Mouse (Mus musculus): ENCODE data around the gene Gm42742. TPM values are rescaled to one million over a fixed set of nuclear protein-coding genes. Genes with fewer than 3 reads are reported as not detected.

Gene Gm42742
- total RNA-seq, 2 experiments from 2014 or later = 24.6 to 27.3 TPM

- no peak for DNase-seq
Measured at GRCm38 (mm10) chr7:126999568-126999967, 21.3 kb downstream of the Gm42742 start.

- DNase-seq = no peak
Measured at GRCm38 (mm10) chr7:126996449-126996848, 24.4 kb downstream of the Gm42742 start.

GRCm38 (mm10) chr7:126988816-126989215 lies 32.1 kb downstream of the Gm42742 start:
- no peak for DNase-seq

- peak; percentile 41 to 50 for DNase-seq
Measured at GRCm38 (mm10) chr7:126986319-126986718, 34.6 kb downstream of the Gm42742 start.

- DNase-seq = no peak
Measured at GRCm38 (mm10) chr7:126984667-126985444, 36.0 kb downstream of the Gm42742 start.

- DNase-seq = no peak
Measured at GRCm38 (mm10) chr7:126983113-126983512, 37.8 kb downstream of the Gm42742 start.

GRCm38 (mm10) chr7:126982054-126982453 lies 38.8 kb downstream of the Gm42742 start:
- no peak for DNase-seq

GRCm38 (mm10) chr7:126981601-126982000 lies 39.3 kb downstream of the Gm42742 start:
- DNase-seq = no peak

- DNase-seq = no peak
Measured at GRCm38 (mm10) chr7:126978841-126979240, 42.1 kb downstream of the Gm42742 start.

- peak in 1 of 2 experiments; percentile 24 for DNase-seq
Measured at GRCm38 (mm10) chr7:126976878-126977459, 43.9 kb downstream of the Gm42742 start.

GRCm38 (mm10) chr7:126975950-126976866 lies 44.7 kb downstream of the Gm42742 start, which contains the start of gene Cdiptos:
Gene Cdiptos, minus strand, starts transcription at chr7:126976098.
- DNase-seq = peak; percentile 96 to 99

GRCm38 (mm10) chr7:126975893-126975949 lies 45.2 kb downstream of the Gm42742 start, which contains the start of gene Cdipt:
Gene Cdipt, plus strand, starts transcription at chr7:126975914.
- DNase-seq = no peak

- DNase-seq = peak in 1 of 2 experiments; percentile 64
Measured at GRCm38 (mm10) chr7:126975493-126975892, 45.4 kb downstream of the Gm42742 start.

GRCm38 (mm10) chr7:126967361-126967760 lies 53.5 kb downstream of the Gm42742 start:
- DNase-seq = no peak

GRCm38 (mm10) chr7:126965568-126965967 lies 55.3 kb downstream of the Gm42742 start:
- no peak for DNase-seq

Small RNA genes lying within 50 kb of the gene (microRNA-seq; reads per million reads assigned to microRNA genes)
- gene Gm44343 = 0 reads per million in 2 experiments

Other genes with a start within 250 kb of the Gm42742 start
- 10 to 100 TPM; 43.4 to 73.3 TPM for gene Ypel3, start 244.1 kb downstream of the Gm42742 start, total RNA-seq (2021)
- gene Tbx6, start 239.6 kb downstream of the Gm42742 start, total RNA-seq (2021) = under 1 TPM; 0.27 to 0.64 TPM
- gene Ppp4c, start 228.6 kb downstream of the Gm42742 start, total RNA-seq (2021) = 10 to 100 TPM; 35.6 to 39.0 TPM
- gene Fam57b, start 223.4 kb downstream of the Gm42742 start, total RNA-seq (2021) = 1 to 10 TPM; 8.4 to 8.6 TPM
- gene 4930451I11Rik, start 189.5 kb downstream of the Gm42742 start, total RNA-seq (2021) = not detected
- not detected for gene Doc2a, start 173.7 kb downstream of the Gm42742 start, total RNA-seq (2021)
- 1 to 10 TPM; 5.0 to 6.4 TPM for gene Hirip3, start 159.1 kb downstream of the Gm42742 start, total RNA-seq (2021)
- gene Ino80e, start 158.7 kb downstream of the Gm42742 start, total RNA-seq (2021) = 10 to 100 TPM; 17.2 to 19.1 TPM
- 10 to 100 TPM; 35.6 to 38.4 TPM for gene Taok2, start 136.4 kb downstream of the Gm42742 start, total RNA-seq (2021)
- 10 to 100 TPM; 10.4 to 10.6 TPM for gene Tmem219, start 98.2 kb downstream of the Gm42742 start, total RNA-seq (2021)
- gene Kctd13, start 92.2 kb downstream of the Gm42742 start, total RNA-seq (2021) = 1 to 10 TPM; 7.4 to 7.5 TPM
- not detected for gene Asphd1, start 71.5 kb downstream of the Gm42742 start, total RNA-seq (2021)
- gene Sez6l2, start 70.5 kb downstream of the Gm42742 start, total RNA-seq (2021) = 1 to 10 TPM; 5.5 to 6.2 TPM
- 10 to 100 TPM; 43.2 to 45.2 TPM for gene Cdipt, start 45.2 kb downstream of the Gm42742 start, total RNA-seq (2021)
- gene Cdiptos, start 45.0 kb downstream of the Gm42742 start, total RNA-seq (2021) = under 1 TPM in 1 of 2 experiments, not detected in 1; 0.59 TPM
- gene Mvp, start 6.5 kb downstream of the Gm42742 start, total RNA-seq (2021) = 10 to 100 TPM; 59.9 to 68.7 TPM
- not detected for gene Pagr1b, start 4.6 kb downstream of the Gm42742 start, total RNA-seq (2021)
- gene Pagr1a, start 3.7 kb downstream of the Gm42742 start, total RNA-seq (2021) = 10 to 100 TPM in 1 of 2 experiments, 1 to 10 TPM in 1; 8.3 to 10.7 TPM
- under 1 TPM in 1 of 2 experiments, not detected in 1; 0.80 TPM for gene Prrt2, start 114 bp upstream of the Gm42742 start, total RNA-seq (2021)
- 10 to 100 TPM; 55.3 to 57.3 TPM for gene Maz, start 5.9 kb upstream of the Gm42742 start, total RNA-seq (2021)
- 1 to 10 TPM in 1 of 2 experiments, under 1 TPM in 1; 0.93 to 1.0 TPM for gene Kif22, start 21.4 kb upstream of the Gm42742 start, total RNA-seq (2021)
- not detected for gene Zg16, start 66.2 kb upstream of the Gm42742 start, total RNA-seq (2021)
- gene AI467606, start 70.3 kb upstream of the Gm42742 start, total RNA-seq (2021) = 1 to 10 TPM; 1.3 to 2.9 TPM
- under 1 TPM in 1 of 2 experiments, not detected in 1; 0.49 TPM for gene Qprt, start 101.1 kb upstream of the Gm42742 start, total RNA-seq (2021)
- 1 to 10 TPM in 1 of 2 experiments, under 1 TPM in 1; 0.55 to 2.6 TPM for gene Spn, start 116.7 kb upstream of the Gm42742 start, total RNA-seq (2021)
- 10 to 100 TPM; 35.1 to 36.9 TPM for gene Cd2bp2, start 175.0 kb upstream of the Gm42742 start, total RNA-seq (2021)
- 10 to 100 TPM; 20.8 to 21.6 TPM for gene Tbc1d10b, start 187.4 kb upstream of the Gm42742 start, total RNA-seq (2021)
- 1 to 10 TPM; 1.1 to 3.7 TPM for gene Mylpf, start 187.8 kb upstream of the Gm42742 start, total RNA-seq (2021)
- 1 to 10 TPM; 6.4 to 6.7 TPM for gene Zfp553, start 212.0 kb upstream of the Gm42742 start, total RNA-seq (2021)
- gene Sept1, start 212.0 kb upstream of the Gm42742 start, total RNA-seq (2021) = 1 to 10 TPM; 3.0 to 7.7 TPM
- gene Zfp771, start 223.2 kb upstream of the Gm42742 start, total RNA-seq (2021) = 10 to 100 TPM; 18.3 to 19.3 TPM
- gene Dctpp1, start 239.6 kb upstream of the Gm42742 start, total RNA-seq (2021) = 10 to 100 TPM; 40.3 to 42.0 TPM